11 mouse cellular contexts compared by ENCODE assay signal in the genomic region with DNA sequence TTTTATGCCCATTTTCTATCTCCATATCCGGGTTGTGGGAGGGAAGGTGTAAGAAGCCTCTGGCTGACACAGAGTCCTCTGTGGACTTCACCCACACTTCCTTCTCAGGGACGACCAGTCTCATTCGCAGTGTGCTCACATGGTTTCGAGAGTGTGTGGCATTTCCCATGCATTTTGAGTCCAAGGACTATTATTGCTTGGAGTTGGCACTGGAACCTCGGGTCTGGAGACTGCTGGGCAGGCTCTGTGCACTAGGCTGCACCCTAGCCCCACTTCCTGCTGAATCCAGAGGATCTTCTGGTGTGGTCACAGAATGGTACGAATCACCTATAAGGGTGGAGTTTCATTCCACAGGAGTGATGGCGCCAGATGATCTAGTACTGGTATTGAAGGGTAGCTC. TPM values are rescaled to one million over a fixed set of nuclear protein-coding genes. Genes with fewer than 3 reads are reported as not detected.
DNase-seq lines count a peak whose midpoint lies in the region; ATAC-seq and TF ChIP-seq lines count a peak whose summit lies in the region.
"Had no signal": no experiment of that assay in that cellular context is flagged by ENCODE, and none has a peak within 500 bp of the region (broad histone marks: within the 10 kb centered on the region; RNA-seq: fewer than 3 reads in every experiment).

No protein-coding gene starts in this region.

- WGBS in heart, adult 2 months = 28% methylated on average over 7 of the region's 7 CpGs

- H3K27me3 ChIP-seq in heart, adult 2 months (ENCODE audit: control insufficient read depth, insufficient read depth, low read length) = no peaks in the 10 kb centered on the region
- H3K27me3 ChIP-seq: liver, embryonic 15.5 days had no signal

- peaks cover 33% of the 10 kb centered on the region for H3K4me1 ChIP-seq in heart, adult 2 months (ENCODE audit: control insufficient read depth, insufficient read depth, low read length)

- TF ChIP-seq EP300 in heart, adult 2 months (IDR thresholded peaks at IDR 0.05; ENCODE audit: insufficient read depth, low read depth, low read length) = no peak

- TF ChIP-seq POLR2A in heart, adult 2 months (IDR thresholded peaks at IDR 0.05; ENCODE audit: insufficient read depth, low read depth, low read length) = no peak

- H3K36me3 ChIP-seq in heart, adult 2 months (ENCODE audit: control insufficient read depth, insufficient read depth, low read length) = no peaks in the 10 kb centered on the region; the same call in 1 of the 2 replicates

- H3K4me3 ChIP-seq in heart, adult 2 months = no peak overlapping the region
- H3K4me3 ChIP-seq: liver, embryonic 15.5 days had no signal

- H3K79me2 ChIP-seq in heart, adult 2 months (replicated peaks; ENCODE audit: control insufficient read depth, insufficient read depth, low read length) = peaks cover 2% of the 10 kb centered on the region; the same call in 1 of the 2 replicates

- H3K27ac ChIP-seq in heart, adult 2 months = peak overlapping the region; percentile 9; the same call in 1 of the 2 replicates
- H3K27ac ChIP-seq: kidney, postnatal 0 days; liver, embryonic 15.5 days had no signal

- peak; percentile 15; the same call in 1 of the 2 replicates for ATAC-seq in granulocyte monocyte progenitor cell, adult 5-6 weeks (replicated peaks; ENCODE audit: poor library complexity, severe bottlenecking)

- intact Hi-C loops in heart, adult 2 months (cut with DNase I) = no loop called here
- intact Hi-C loops in heart, postnatal 14 days (cut with DNase I) = loop anchor here (2.0 to 10.0 kb wide), 2 partner anchors 14 to 632 kb away; no protein-coding TSS in a partner anchor

- TF ChIP-seq CTCF in heart, adult 2 months (IDR thresholded peaks at IDR 0.05) = no peak

- peak in 1 of 2 experiments; percentile 33 for DNase-seq in heart, adult 2 months
- DNase-seq in heart, postnatal 14 days = no peak
- DNase-seq in lung, postnatal 36 days = peak; percentile 12
- no peak for DNase-seq in lung, postnatal 25 days (ENCODE audit: low spot score)
- no peak for DNase-seq in embryo, embryonic 11 days
- DNase-seq in spleen, adult 18-20 months = no peak
- no peak for DNase-seq in Muller cell, postnatal 12 days (ENCODE audit: inconsistent ontology term)
- DNase-seq: cerebellum, adult 18-20 months had no signal

- no peak overlapping the region for H3K9ac ChIP-seq in heart, adult 2 months (ENCODE audit: low read depth, low read length)
- H3K9ac ChIP-seq: liver, embryonic 15.5 days had no signal

RNA-seq across cellular contexts. Expression of a gene that starts 31.4 kb away (rescaled TPM):
- total RNA-seq in heart, adult 2 months (2021) = 10 to 100 TPM; 28.5 to 38.6 TPM
- 10.1 and 24.0 TPM in 2 replicates for polyA plus RNA-seq in heart, adult 2 months (2012; rRNA removed)
- 10 to 100 TPM; 28.1 to 28.6 TPM for total RNA-seq in heart, postnatal 14 days (2021)
- 32.6 and 53.3 TPM in 2 replicates for total RNA-seq in granulocyte monocyte progenitor cell, adult 5-6 weeks (2014; fragmentation: Nextera tagmentation)
- total RNA-seq in granulocyte monocyte progenitor cell, adult 5-6 weeks (2017) = 38.8 and 72.7 TPM in 2 replicates
